Mouse (Mus musculus) G1E (cell line): Measurements from ENCODE around the gene Ddn.

Source experiments
- CTCF ChIP-seq: IDR thresholded peaks from 2 replicates; pipeline ENCODE4 v1.5.1; 2012; ENCODE audit warnings: low read depth, low read length, inconsistent platforms, mixed read lengths
- GATA1 ChIP-seq: IDR thresholded peaks from 2 replicates; pipeline ENCODE4 v1.6.1; 2012; ENCODE audit warnings: borderline replicate concordance, low read length, inconsistent platforms, mixed read lengths
- GATA2 ChIP-seq: IDR thresholded peaks from 2 replicates; pipeline ENCODE4 v1.6.1; 2012; ENCODE audit warnings: low read depth, low read length, inconsistent platforms, borderline replicate concordance
- POLR2AphosphoS5 ChIP-seq: IDR thresholded peaks from 2 replicates; pipeline ENCODE4 v1.6.1; 2012; ENCODE audit warnings: low read depth, low read length, inconsistent platforms; ENCODE audit not compliant: insufficient replicate concordance
- TAL1 ChIP-seq: conservative IDR thresholded peaks from 2 replicates; pipeline ENCODE4 v1.6.1; 2012; ENCODE audit warnings: low read depth, low read length, inconsistent platforms, mixed read lengths

DNA sequence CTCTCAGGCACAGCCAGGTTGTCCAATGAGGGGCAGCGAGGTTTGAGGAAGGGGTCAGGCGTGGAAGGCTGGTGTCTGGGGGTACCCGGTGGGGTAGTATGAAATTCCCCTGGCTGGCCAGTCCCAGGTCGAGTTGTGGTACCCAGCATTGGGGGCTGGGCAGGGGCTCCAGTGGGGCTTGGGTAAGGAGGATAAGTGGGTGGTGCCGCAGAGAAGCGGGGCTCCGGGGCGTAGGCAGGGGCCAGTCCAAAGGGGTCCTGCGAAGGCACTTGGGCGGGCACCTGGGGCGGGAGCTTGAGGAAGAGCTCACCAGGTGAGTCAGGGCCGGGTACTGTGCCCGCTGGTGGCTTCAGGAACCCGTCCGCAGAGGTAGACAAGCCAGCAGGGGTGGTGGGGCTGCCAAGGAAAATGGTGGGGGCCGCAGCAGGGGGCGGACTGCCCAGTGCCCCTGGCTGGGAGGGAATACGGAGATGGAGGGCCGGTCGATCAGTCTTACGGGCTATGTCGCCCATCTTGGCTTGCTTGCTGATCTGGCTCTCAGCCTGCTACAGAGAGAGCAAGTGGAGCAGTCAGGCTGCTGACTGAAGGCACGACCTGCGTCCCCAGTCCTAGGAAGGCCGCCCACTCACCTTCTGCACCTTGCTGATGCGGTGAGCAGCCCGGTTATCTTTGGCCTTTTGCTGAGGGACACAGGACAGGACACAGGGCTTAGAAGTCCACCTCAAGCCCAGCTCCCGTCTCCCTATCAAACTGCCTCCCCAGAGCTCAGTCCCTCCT is 44.1 kb upstream of the Ddn start:
- TF ChIP-seq POLR2AphosphoS5 (no peak), CTCF (no peak), TAL1 (no peak), GATA1 (no peak), GATA2 (no peak)
